8 mouse cellular contexts compared by ENCODE assay signal in genomic region chr1:84363967-84364366, GRCm38 (mm10). TPM values are rescaled to one million over a fixed set of nuclear protein-coding genes. Genes with fewer than 3 reads are reported as not detected.
DNase-seq lines count a peak whose midpoint lies in the region; ATAC-seq and TF ChIP-seq lines count a peak whose summit lies in the region.

Pid1 (minus strand) TSS chr1:84364180.

- WGBS in kidney, embryonic 16.5 days, result 88% methylated on average over 8 of the region's 8 CpGs
- 91% methylated on average over 8 of the region's 8 CpGs for WGBS in hindbrain, embryonic 15.5 days
- WGBS in kidney, adult 2 months, result 88% methylated on average over 8 of the region's 8 CpGs

- H3K27ac ChIP-seq in kidney, embryonic 16.5 days (ENCODE audit: low read length), result no peak within 1 kb of the TSS
- no peak within 1 kb of the TSS for H3K27ac ChIP-seq in hindbrain, embryonic 15.5 days (replicated peaks)
- no peak within 1 kb of the TSS for H3K27ac ChIP-seq in kidney, adult 2 months (ENCODE audit: insufficient read depth, low read depth, low read length)

- TF ChIP-seq CTCF in kidney, adult 2 months (conservative IDR thresholded peaks at IDR 0.05; ENCODE audit: insufficient read depth, insufficient read length, low read depth, low read length), result no peak

- ATAC-seq in kidney, embryonic 16.5 days (ENCODE audit: low FRiP score, low TSS enrichment), result no peak
- ATAC-seq in hindbrain, embryonic 15.5 days (ENCODE audit: low FRiP score, low read depth), result no peak
- ATAC-seq in megakaryocyte, adult 5-6 weeks (ENCODE audit: poor library complexity, severe bottlenecking), result no peak
- no peak for ATAC-seq in activated CD4-positive, CD25-positive, alpha-beta regulatory T cell, adult 4 months

- no peak within 1 kb of the TSS for H3K4me3 ChIP-seq in kidney, embryonic 16.5 days (ENCODE audit: low read length)
- no peak within 1 kb of the TSS for H3K4me3 ChIP-seq in hindbrain, embryonic 15.5 days
- H3K4me3 ChIP-seq in kidney, adult 2 months (ENCODE audit: insufficient read depth, low read depth, low read length), result no peak within 1 kb of the TSS

- H3K4me1 ChIP-seq in kidney, embryonic 16.5 days (ENCODE audit: insufficient read depth, low read length), result peaks cover 11% of the 10 kb centered on the region; the same call in 1 of the 2 replicates
- no peaks in the 10 kb centered on the region for H3K4me1 ChIP-seq in hindbrain, embryonic 15.5 days (replicated peaks)
- no peaks in the 10 kb centered on the region for H3K4me1 ChIP-seq in kidney, adult 2 months (ENCODE audit: control insufficient read depth, insufficient read depth, low read length)

- no peak within 1 kb of the TSS for H3K4me2 ChIP-seq in kidney, embryonic 16.5 days (replicated peaks; ENCODE audit: low read depth, low read length)
- H3K4me2 ChIP-seq in hindbrain, embryonic 15.5 days, result no peak within 1 kb of the TSS

- H3K9ac ChIP-seq in kidney, embryonic 16.5 days (replicated peaks; ENCODE audit: low read length), result no peak within 1 kb of the TSS
- H3K9ac ChIP-seq in hindbrain, embryonic 15.5 days, result no peak within 1 kb of the TSS

- no peak for TF ChIP-seq POLR2A in kidney, adult 2 months (IDR thresholded peaks at IDR 0.05; ENCODE audit: low read depth, low read length)

- H3K9me3 ChIP-seq in kidney, embryonic 16.5 days (ENCODE audit: low read length), result no peaks in the 10 kb centered on the region
- no peaks in the 10 kb centered on the region for H3K9me3 ChIP-seq in hindbrain, embryonic 15.5 days

- DNase-seq in kidney, adult 9 months, result no peak
- peak; percentile 51 for DNase-seq in brain, adult 2 months (ENCODE audit: low read depth, low spot score)
- no peak for DNase-seq in kidney, adult 2 months
- DNase-seq in T-cell, adult 2 months (ENCODE audit: low spot score), result no peak

- no peaks in the 10 kb centered on the region for H3K27me3 ChIP-seq in kidney, embryonic 16.5 days (ENCODE audit: insufficient read depth, low read length)
- H3K27me3 ChIP-seq in hindbrain, embryonic 15.5 days, result no peaks in the 10 kb centered on the region
- no peaks in the 10 kb centered on the region for H3K27me3 ChIP-seq in kidney, adult 2 months (replicated peaks; ENCODE audit: control insufficient read depth, insufficient read depth, low read length)

- no peaks in the 10 kb centered on the region for H3K36me3 ChIP-seq in kidney, embryonic 16.5 days (ENCODE audit: insufficient read depth, low read length)
- H3K36me3 ChIP-seq in hindbrain, embryonic 15.5 days, result no peaks in the 10 kb centered on the region
- no peaks in the 10 kb centered on the region for H3K36me3 ChIP-seq in kidney, adult 2 months (ENCODE audit: control insufficient read depth, insufficient read depth, low read length)

RNA-seq across cellular contexts. Expression of gene Pid1, which starts in this region (rescaled TPM):
- 34.1 and 37.6 TPM in 2 replicates for polyA plus RNA-seq in kidney, embryonic 16.5 days (2015; fragmentation: Nextera tagmentation; extraction: Ambion mirVana)
- polyA plus RNA-seq in hindbrain, embryonic 15.5 days (2015; fragmentation: Nextera tagmentation; extraction: Ambion mirVana), result 104 and 118 TPM in 2 replicates
- 121 and 132 TPM in 2 replicates for total RNA-seq in megakaryocyte, adult 5-6 weeks (2015)
- total RNA-seq in megakaryocyte, adult 5-6 weeks (2017), result 107 and 113 TPM in 2 replicates
- under 1 TPM; 0.28 to 0.70 TPM for polyA plus RNA-seq in activated CD4-positive, CD25-positive, alpha-beta regulatory T cell, adult 4 months (2017; shearing (Covaris generic))
- 6.7 and 8.5 TPM in 2 replicates for polyA plus RNA-seq in kidney, adult 2 months (2012; rRNA removed)
